Mouse (Mus musculus) CD8-positive naive resting alpha-beta T cell, adult 2 months (primary cell): ENCODE measurements around the gene Nf2.
"Not testable (repeated sequence)": the region's sequence is repeated elsewhere in the genome, so short reads cannot be mapped to it uniquely, and the experiment has no call there.

ENCODE experiments used
- DNase-seq, 2 experiments: peaks; one replicate each; pipeline ENCODE4 v3.0.0; 2022; ENCODE audit warnings: low read depth in 2 of 2, low spot score in 2 of 2

Gene Nf2

GRCm38 (mm10) chr11:4802401-4802800, 46.9 kb downstream of the Nf2 start:
- not testable (repeated sequence) for DNase-seq

GRCm38 (mm10) chr11:4800654-4801053, 48.7 kb downstream of the Nf2 start:
- no peak for DNase-seq

DNA sequence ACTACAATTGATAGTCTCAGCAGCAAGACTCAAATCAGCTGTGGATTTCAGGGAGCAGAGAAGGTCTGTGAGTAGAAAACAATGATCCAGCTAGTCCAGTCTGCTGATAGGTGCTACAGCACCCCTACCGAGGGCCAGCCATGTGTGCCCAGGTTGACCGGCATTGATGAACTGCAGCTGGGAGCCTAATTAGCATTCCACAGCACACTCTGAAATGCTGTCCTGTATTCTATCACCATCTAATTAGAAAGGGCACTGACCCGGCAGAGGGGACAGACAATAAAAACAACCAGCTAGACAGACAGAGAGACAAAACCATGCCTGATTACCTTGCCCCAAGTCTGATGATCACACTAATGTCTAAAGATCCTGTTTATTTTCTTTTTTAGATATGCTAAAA, 56.3 kb downstream of the Nf2 start:
- DNase-seq, result no peak

GRCm38 (mm10) chr11:4791549-4791948, 57.8 kb downstream of the Nf2 start:
- DNase-seq, result no peak

DNA sequence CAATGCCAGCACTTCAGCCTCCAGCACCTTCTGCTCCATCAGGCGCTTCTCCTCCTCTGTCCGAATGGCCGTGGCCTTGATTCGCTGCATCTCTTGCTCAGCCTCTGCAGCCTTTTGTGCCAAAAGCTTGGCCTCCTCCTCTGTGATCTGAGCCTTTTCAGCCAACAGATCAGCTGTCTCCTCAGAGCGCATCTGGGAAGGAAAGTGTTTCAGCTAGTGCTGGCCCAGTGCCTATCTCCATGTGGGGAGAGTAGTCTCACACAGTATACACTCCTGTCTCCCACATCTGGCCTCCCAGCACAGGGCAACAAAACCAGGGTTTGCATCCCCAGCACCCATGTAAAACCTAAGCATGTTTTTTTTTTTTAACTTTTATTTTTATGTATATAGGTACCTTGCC, 59.6 kb downstream of the Nf2 start:
- DNase-seq, result no peak

DNA sequence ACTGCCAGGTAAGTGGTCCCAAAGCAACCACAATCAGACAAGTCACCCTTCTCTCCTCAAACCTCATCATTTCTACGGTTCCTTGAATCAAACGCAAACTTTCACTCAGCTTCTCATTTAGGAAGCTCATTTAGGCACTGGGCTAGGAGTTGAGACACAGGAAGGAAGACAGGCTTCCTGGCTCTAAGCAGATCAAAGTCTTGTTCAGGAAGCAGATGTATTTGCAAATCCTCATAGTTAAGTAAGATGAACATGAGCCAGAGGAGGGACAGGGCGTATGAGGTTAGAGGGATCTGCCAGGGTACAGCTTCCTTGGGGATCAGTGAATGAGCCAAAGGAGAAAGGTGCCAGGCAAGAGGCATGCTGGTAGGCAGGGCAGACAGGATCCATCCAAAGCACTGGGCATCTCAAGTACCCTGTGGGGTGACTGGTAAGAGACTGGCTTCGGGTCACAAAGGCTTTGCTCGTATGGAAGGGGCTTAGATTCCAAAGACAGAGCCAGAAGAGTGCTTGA, 64.7 kb downstream of the Nf2 start:
- DNase-seq, result no peak

GRCm38 (mm10) chr11:4783116-4783515, 66.2 kb downstream of the Nf2 start:
- no peak for DNase-seq

GRCm38 (mm10) chr11:4780927-4781326, 68.4 kb downstream of the Nf2 start:
- no peak for DNase-seq

- DNase-seq, result peak; percentile 26 to 43
Measured at GRCm38 (mm10) chr11:4772925-4773324, 76.4 kb downstream of the Nf2 start.

DNA sequence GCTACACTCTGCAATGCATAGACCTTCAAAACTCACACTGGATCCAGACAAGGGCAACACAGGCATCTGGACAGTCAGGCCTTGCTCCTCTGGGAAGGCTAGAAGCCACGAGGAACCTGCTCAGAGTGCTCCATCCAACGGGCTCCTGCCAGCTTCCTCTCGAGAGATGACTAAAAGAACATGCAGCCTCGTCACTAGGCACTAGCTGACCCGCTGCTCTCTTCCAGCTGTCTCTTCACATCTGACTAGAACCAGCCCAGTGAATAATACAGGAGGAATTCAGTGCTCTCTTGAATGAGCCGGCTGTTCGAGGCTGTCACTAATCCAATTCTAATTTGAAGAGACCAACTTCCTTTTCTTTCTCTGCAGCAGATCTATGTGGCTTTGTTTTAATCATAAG, 77.6 kb downstream of the Nf2 start:
- no peak for DNase-seq

- no peak for DNase-seq
Measured at GRCm38 (mm10) chr11:4769881-4770280, 79.5 kb downstream of the Nf2 start.

GRCm38 (mm10) chr11:4769293-4769692, 80.0 kb downstream of the Nf2 start:
- no peak for DNase-seq

- no peak for DNase-seq
Measured at GRCm38 (mm10) chr11:4768399-4768798, 80.9 kb downstream of the Nf2 start.

DNA sequence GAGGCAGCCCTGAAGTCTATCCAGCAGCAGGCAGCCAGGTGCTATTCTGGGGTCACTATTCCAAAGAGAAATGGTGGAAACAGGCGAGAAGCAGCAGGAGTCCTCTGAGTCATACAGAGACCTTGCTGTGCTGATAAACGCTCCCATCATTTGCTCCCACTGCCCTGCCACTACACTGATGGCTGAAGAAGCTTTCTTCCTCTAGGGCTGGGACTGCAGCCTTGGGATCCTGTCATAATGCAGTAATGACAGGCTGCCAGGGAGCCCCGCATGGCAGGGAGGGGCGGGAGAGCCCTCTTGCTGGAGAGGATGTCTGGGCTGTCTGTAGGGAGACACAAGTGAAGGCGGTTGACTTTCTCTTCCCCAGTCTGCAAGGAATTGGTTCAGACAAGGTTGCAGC, 84.9 kb downstream of the Nf2 start:
- no peak for DNase-seq

DNA sequence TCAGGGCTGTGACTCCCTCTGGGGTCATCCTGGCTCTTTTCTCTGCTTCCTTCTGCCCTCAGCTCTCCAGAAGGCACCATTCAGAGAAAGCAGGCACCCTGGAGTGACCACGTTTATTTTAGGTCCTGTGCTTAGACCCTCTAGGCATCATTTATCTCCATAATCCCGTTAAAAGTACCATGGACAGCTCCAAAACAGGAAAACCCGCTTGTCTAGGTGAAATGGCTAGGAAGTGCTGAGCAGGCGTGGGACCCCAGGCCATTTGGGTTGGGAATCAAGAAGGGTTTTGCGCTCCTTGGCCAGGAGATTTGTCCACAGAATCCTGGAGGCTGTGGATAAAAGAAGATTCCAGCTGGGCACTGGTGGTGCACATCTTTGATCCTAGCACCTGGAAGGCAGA, 85.7 kb downstream of the Nf2 start:
- DNase-seq, result no peak

- DNase-seq, result no peak
Measured at GRCm38 (mm10) chr11:4762511-4762910, 86.8 kb downstream of the Nf2 start.

- no peak for DNase-seq
Measured at GRCm38 (mm10) chr11:4761991-4762390, 87.3 kb downstream of the Nf2 start.

DNA sequence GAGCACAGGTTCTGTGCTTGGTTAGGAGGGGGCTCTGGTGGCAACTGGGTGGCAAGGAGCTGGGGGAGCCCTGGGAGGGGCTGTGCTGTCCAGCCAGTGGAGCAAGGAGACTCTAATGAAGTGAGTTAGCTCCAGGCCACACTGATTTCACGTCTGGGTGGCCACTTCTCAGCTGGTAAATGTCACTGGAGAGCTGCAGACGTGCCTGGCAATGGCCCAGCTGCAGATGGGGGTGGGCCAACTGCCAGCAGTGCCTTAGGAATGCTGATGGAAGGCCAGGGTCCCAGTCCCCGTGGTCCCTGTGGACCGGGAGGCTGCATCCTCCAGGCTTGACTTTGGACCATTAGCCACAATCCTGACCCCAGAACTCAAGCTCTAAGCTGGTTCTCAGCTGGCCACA, 88.9 kb downstream of the Nf2 start:
- DNase-seq, result no peak

GRCm38 (mm10) chr11:4757789-4758158, 91.6 kb downstream of the Nf2 start:
- DNase-seq, result no peak

DNA sequence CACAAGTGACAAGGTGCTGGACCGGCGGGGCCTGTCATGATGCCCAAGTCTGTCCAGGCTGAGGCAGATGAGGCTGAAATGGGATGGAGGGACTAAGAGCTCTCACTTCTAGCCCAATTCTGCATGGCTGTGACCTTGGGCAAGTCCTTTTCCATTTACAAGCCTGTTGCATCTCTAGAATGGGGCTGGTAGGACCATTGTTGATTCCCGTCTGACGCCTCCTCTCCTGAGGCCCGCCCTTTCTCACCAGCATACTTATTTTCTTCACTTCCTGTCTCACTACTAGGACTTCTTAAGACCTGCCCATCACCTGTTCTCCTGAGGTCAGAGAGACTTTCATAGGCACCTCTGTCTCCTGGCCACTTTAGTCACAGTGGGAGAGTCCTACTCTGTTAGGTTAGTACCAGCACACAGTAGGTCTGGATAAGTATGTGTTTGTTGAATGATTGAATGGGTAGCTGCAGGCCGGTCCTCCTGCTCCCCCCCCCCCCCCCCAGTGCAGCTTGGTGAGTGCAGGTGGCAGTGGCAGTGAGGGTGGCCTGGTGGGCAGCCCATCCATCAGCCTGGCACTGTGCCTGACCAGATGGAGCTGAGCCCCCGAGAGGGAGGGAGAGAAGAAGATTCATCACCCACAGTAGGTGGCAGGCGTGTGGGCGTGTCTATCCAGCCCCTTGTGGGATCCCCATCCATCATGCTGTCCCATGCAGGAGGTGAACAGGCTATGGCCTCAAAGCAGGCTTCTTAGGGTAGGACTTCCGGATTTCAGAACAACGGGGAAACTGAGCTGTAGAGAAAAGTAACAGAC, 92.2 kb downstream of the Nf2 start:
- DNase-seq, result no peak

DNA sequence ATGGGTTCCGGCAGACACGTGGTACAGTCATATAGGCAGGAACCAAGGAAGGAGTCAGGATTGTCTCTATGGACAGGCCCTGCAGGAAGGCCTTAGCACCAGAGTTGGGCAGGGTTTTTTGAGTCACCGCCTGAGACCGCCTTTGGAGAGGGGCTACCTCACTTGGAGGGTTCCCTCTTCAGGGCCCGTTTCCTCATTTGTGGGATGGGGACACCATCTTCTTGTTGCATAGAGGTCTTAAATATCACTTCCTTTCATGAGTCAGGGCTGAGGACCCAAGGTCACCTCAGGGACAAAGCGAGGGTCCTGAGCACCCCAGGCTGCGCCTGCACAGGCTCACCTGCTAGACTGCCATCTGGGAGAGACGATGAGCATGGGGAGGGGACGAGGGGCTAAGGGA, 92.9 kb downstream of the Nf2 start:
- no peak for DNase-seq

DNA sequence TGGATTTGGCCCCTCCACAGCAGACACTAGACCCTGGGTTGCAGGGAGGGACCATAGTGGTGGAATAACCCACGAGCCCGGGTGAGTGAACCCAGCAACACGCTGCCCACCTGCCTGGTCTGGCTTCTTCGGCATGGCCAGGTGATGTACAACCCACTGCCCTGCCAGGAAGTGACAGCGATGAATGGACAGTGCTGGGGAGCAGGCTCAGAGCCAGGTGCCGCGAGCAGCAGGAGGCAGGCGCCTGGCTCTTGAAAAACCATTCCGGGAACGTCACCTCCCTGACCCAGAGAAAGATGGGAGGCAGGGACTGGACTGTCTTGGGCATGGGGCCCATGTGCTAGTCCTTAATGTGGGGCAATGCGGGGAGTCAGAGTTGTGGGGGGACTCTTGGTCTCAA, 94.5 kb downstream of the Nf2 start:
- no peak for DNase-seq

GRCm38 (mm10) chr11:4754036-4754435, 95.3 kb downstream of the Nf2 start:
- no peak for DNase-seq
